Mouse (Mus musculus) common myeloid progenitor, adult 5-6 weeks (primary cell): ENCODE results near the gene Fbxl13. TPM values are rescaled to one million over a fixed set of nuclear protein-coding genes. Genes with fewer than 3 reads are reported as not detected.
"Not testable (repeated sequence)": the region's sequence is repeated elsewhere in the genome, so short reads cannot be mapped to it uniquely, and the experiment has no call there.

Source experiments
- ATAC-seq: replicated peaks from 2 replicates; pipeline ENCODE4 v1.8.0; 2016; ENCODE audit warnings: low read depth, mild to moderate bottlenecking, moderate TSS enrichment, inconsistent platforms; ENCODE audit not compliant: poor library complexity, severe bottlenecking
- total RNA-seq: library from RNA; stranded (forward); fragments of 200-1000, 187-1606 nt; gene quantifications from 2 replicates; pipeline ENCODE4 v1.2.3, GENCODE M21; 2017

The Fbxl13 gene
- total RNA-seq, 1 experiment from 2014 or later = 1.8 TPM

- peak; percentile 90 for ATAC-seq
These were observed 13.4 kb upstream of the Fbxl13 start for GRCm38 (mm10) chr5:21658623-21659395.

GRCm38 (mm10) chr5:21658038-21658437, 12.6 kb upstream of the Fbxl13 start:
- no peak for ATAC-seq

GRCm38 (mm10) chr5:21656912-21657311, 11.5 kb upstream of the Fbxl13 start:
- no peak for ATAC-seq

GRCm38 (mm10) chr5:21651885-21652612, 6.6 kb upstream of the Fbxl13 start:
- no peak for ATAC-seq

GRCm38 (mm10) chr5:21650736-21651135, 5.3 kb upstream of the Fbxl13 start:
- ATAC-seq = no peak

GRCm38 (mm10) chr5:21646133-21646491, 678 bp upstream of the Fbxl13 start:
- ATAC-seq = no peak

GRCm38 (mm10) chr5:21644891-21645438, 469 bp downstream of the Fbxl13 start:
- ATAC-seq = peak; percentile 20

- ATAC-seq = no peak
These were observed 1.8 kb downstream of the Fbxl13 start for GRCm38 (mm10) chr5:21643606-21644005.

GRCm38 (mm10) chr5:21640961-21641360, 4.5 kb downstream of the Fbxl13 start:
- no peak for ATAC-seq

GRCm38 (mm10) chr5:21625916-21626315, 19.5 kb downstream of the Fbxl13 start:
- ATAC-seq = no peak

GRCm38 (mm10) chr5:21616450-21617009, 28.9 kb downstream of the Fbxl13 start:
- peak; percentile 66 for ATAC-seq

GRCm38 (mm10) chr5:21614299-21614698, 31.1 kb downstream of the Fbxl13 start:
- ATAC-seq = 0 out of 2 replicates have a peak, but pooled peaks have one; percentile 30

- peak; percentile 66 for ATAC-seq
These were observed 34.4 kb downstream of the Fbxl13 start for GRCm38 (mm10) chr5:21610996-21611395.

- no peak for ATAC-seq
These were observed 36.8 kb downstream of the Fbxl13 start for GRCm38 (mm10) chr5:21608311-21609304.

GRCm38 (mm10) chr5:21605936-21606335, 39.5 kb downstream of the Fbxl13 start:
- no peak for ATAC-seq

- no peak for ATAC-seq
These were observed 45.5 kb downstream of the Fbxl13 start for GRCm38 (mm10) chr5:21599961-21600360.

GRCm38 (mm10) chr5:21599536-21599935, 45.9 kb downstream of the Fbxl13 start:
- ATAC-seq = not testable (repeated sequence)

- no peak for ATAC-seq
These were observed 52.2 kb downstream of the Fbxl13 start for GRCm38 (mm10) chr5:21593201-21593709.

GRCm38 (mm10) chr5:21592106-21592505, 53.3 kb downstream of the Fbxl13 start:
- ATAC-seq = no peak
